Mouse (Mus musculus) layer of hippocampus, postnatal 10 days (tissue): ENCODE measurements around the gene Oxct1. TPM values are rescaled to one million over a fixed set of nuclear protein-coding genes. Genes with fewer than 3 reads are reported as not detected.

Experiments used
- DNase-seq, 2 experiments: peaks; one replicate each; pipeline ENCODE4 v3.0.0; 2021; ENCODE audit warnings: low spot score in 2 of 2
- total RNA-seq, 2 experiments: library from RNA; stranded (reverse); gene quantifications; 2 replicates each; pipeline ENCODE4 v1.2.3; 2021

Gene Oxct1
- total RNA-seq, 2 experiments from 2014 or later, result 498 to 543 TPM

DNA sequence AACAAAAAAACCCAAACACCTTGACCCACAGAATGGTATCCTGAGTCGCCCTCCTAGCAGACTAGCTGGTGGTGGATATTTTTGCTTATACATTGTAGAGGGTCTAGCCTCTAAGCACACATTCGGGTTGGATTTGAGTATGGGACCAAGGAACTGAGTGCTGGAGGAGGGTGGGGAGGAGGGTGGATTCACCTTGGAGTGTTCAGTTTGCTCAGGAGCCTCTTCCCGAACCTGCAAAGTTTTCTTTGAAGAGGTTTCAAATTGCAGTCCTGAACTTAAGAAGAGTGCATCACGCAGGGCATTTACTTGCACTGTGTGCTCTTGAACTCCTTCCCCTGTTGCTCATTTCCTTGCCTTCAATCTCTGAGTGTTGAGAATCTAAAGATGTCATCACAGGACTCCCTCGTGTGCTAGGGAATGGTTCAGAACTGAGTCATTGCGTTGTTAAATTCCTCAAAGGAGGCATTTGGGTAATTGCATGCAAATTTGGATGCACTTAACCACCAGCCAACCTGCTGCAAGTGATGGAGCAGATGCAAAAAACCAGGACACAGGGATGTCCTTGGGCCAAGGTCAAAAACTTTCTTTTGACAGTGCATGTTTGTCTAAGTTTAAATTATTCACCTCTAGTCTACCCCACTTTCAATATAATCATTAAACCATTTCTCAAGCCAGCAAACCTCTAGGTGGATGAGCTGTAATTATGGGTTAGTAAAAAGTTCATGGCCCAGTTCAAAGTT is 1.7 kb downstream of the Oxct1 start:
- no peak for DNase-seq

DNA sequence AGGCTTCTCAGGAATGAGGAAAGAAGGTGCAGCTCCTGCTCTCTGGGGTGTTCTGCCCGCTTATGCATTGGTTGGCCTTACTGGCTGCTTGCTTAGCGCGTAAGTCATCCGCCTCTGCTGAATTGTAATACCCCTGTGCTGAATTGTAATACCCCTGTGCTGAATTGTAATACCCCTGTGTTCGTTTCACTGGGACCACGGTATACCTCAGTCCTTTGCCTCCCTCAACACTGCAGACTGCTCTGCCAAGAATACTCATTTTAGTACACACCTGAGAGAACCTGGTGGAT is 2.2 kb downstream of the Oxct1 start:
- DNase-seq, result no peak

GRCm38 (mm10) chr15:4028960-4029359 is 2.8 kb downstream of the Oxct1 start:
- DNase-seq, result no peak

DNA sequence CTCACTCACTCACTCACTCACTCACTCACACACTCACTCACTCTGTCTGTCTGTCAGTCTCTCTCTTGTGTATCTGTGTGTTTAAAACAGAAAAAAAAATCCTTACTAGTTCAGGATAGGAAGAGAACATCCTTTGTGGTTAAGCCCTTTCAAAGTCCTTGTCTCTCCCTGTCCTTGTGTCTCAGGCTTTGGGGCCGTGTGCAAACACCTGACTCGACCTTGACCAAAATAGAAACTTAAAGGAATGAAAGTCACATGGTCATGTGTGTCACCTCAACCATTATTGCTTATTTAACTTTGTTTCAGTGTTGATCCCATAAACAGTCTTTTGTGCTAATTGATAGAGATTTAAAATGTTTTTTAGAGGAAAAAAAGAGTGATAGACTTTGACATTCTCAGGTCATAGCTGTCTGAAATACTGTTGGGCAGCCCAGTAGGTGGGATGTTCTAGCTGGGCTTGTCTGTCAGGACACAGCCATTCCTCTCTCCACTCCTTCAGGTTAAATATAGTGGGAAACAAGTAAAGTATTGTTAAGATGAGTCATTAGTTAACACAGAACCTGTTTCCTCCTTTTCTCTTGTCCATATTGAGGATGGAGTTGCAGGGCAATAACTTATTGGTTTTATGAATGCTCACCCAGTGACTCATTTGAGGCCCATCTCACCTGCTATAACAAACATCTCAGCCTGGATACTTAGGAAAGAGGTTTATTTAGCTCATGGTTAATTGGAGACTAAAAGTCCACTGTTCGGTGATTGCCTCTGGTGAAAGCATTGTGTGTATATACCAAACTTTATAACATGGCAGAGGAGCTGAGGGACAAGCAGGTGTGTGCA is 7.2 kb downstream of the Oxct1 start:
- no peak for DNase-seq

- DNase-seq, result no peak
These were observed 16.2 kb downstream of the Oxct1 start for GRCm38 (mm10) chr15:4042423-4042822.

GRCm38 (mm10) chr15:4043032-4043471 is 16.9 kb downstream of the Oxct1 start:
- DNase-seq, result no peak

DNA sequence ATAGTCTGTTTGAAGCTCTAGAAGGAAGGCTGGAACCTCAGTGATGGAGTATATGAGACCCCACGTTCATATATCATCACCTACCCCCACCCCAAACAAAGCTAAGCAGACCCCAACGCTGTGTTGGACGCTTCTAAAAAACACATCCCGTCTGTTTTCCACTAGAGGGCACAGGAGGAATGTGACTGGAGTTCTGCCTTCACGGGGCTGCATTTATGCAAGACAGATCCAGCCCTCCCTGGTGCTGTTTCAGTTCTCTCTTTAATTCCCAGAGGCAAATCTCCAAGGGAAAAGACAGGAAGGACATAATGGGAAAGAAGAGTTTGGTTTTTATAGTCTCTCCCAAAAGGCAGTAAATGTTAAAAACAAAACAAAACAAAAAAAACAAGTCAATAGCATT is 30.4 kb downstream of the Oxct1 start:
- DNase-seq, result peak; percentile 20 to 39

DNA sequence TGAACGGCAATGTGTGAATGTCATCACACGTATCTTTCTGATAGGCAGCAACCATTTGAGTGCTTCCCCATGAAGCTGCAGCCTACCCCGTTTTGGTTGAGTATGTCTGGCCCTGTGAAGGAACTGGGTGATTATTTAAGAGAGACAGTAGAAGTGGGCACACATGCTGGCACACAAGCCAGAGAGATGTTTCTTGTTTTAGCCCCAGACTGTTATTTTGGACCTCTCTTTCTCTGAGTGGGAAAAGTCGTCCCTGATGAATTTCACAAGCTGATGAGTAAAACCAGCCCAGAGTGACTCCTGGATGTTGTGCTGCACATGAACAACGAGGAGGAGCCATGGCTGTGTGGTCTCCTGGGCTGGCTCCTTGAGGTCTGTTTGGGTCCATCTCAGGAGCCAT is 37.4 kb downstream of the Oxct1 start:
- no peak for DNase-seq

DNA sequence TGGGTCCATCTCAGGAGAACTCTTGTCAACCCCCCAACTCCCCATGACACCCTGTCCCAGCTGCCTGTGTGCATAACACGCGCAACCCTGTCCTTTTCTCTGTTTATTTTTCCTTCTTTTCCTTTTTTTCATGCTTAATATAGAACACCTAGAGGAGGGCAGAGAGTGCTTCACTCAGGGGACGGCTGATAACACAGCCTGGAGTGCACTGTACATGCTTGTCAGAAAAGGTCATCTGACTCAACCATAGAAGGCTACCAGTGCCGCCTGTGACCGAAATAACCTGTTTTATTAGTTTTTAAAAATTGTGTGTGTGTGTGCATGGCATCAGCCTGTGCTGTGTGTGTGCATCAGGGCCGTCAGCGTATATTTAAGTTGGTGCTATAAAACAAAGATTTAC is 37.8 kb downstream of the Oxct1 start:
- DNase-seq, result no peak

DNA sequence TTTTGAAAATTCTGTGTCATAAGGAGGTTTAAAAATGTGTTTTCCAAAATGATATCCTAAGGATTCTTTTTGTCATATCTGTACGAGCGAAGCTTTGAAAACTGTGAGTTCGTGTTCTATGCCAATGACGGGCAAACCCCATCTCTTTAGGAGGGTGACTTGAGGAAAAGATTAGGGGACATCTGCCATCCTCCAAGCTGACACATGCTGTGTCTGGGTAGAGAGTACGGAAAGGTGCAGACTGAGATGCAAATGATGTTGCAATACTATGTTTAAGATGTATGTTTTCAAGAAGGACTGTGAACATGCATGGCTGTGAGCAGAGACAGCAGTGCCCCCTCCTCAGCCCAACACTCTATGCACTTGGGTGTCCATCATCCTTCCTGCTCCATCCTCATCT is 38.5 kb downstream of the Oxct1 start:
- DNase-seq, result no peak

DNA sequence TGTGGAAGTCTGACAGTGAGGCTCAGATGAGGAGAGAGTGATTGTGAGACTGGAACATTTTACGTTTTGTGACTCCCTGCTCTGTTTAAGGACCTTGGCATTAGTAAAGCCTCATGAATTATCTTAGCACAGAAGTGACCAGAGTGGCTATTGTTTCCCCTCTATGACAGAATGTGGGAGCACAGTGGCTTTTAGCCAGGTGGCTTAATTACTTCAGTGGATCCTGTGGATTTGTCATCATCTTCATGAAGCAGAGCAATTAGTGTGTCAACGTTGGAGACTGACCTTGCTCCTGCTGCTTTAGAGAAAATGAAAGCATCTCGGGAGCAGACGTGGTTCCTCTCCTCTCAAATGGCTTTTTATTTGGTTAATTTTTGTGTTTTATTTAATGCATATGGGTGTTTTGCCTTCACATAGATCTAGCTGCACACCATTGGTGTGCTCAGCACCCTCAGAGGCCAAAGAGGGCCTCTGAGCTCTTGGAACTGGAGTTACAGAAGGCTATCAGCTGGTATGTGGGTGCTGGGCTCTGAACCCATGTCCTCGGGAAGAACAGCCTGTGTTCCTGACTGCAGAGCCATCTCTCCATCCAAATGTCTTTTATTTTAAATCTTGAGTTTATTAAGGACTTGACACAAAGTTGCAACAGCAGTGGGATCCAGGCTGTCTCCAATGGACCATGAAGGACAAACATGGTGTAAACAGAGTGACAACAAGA is 41.2 kb downstream of the Oxct1 start:
- no peak for DNase-seq

- no peak for DNase-seq
These were observed 51.8 kb downstream of the Oxct1 start for GRCm38 (mm10) chr15:4077978-4078377.

- no peak for DNase-seq
These were observed 52.6 kb downstream of the Oxct1 start for GRCm38 (mm10) chr15:4078785-4079184.

- DNase-seq, result no peak
These were observed 53.4 kb downstream of the Oxct1 start for GRCm38 (mm10) chr15:4079425-4080189.

- DNase-seq, result no peak
These were observed 59.6 kb downstream of the Oxct1 start for GRCm38 (mm10) chr15:4085600-4086384.

DNA sequence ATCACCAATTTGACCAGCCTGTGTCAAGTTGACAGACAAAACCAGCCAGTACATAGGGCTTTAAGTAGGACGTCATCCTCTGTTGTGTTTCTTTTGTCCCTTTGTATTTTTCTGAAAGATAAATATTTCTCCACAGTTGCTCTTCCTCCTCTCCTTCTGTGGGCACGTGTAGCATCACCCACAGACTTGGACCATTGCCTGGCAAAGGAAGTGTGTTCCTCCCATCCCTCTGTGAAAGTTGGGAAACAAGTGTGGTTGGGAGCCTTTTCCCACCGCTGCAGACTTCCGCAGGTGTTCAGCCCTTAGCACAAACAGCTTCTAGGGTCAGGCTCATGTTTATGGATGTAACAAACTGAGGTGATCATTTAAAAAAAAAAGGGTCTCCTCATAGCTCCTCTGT is 61.3 kb downstream of the Oxct1 start:
- peak in 1 of 2 experiments; percentile 25 for DNase-seq

DNA sequence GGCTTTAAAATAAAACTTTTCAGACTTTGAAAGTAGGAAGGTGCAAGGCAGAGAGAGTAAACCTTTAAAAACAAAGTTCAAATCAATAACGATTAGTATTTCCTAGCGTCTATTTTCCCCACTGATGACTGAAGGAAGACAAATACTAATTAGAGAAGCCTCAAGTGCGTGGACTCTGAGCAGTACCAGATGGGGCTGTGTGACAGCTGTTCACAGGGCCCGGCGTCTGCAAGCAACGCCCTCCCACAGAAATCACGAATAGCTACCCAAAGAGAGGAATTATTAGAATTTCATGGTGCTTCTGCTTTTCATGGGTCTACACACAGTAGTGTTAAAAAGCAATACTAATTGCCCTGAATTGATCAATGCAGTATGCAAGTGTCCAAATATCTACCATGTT is 61.7 kb downstream of the Oxct1 start:
- no peak for DNase-seq

GRCm38 (mm10) chr15:4090601-4091000 is 64.4 kb downstream of the Oxct1 start:
- no peak for DNase-seq

- no peak for DNase-seq
These were observed 66.4 kb downstream of the Oxct1 start for GRCm38 (mm10) chr15:4092586-4092985.

DNA sequence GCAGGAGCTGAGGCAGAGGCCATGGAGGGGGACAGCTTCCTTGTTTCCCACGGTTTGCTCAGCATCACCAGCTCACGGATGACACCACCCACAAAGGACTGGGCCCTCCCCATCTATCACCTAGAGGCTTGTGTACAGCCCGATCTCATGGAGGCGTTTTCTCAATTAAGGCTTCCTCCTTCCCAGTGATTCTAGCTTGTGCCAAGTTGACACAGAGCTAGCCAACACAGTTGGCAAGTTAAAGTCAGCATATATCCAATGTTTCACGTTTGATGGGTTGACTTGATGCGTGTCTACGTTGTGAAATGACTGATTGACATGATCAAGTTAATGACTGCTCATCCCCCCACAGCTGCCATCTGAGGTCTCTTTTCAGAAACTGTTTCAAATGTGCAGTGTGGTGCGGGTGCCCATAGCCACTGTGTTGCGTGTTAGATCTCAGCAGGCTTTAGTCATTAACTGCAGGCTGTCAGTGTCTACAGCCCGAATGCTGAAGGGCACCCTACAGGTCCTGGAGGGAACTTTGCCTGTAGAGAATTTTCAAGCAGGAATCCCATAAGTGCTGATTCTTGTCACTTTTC is 74.2 kb downstream of the Oxct1 start:
- DNase-seq, result no peak
